Mouse (Mus musculus) midbrain, embryonic 12.5 days (tissue): ENCODE results near the gene Coro1b. TPM values are rescaled to one million over a fixed set of nuclear protein-coding genes. Genes with fewer than 3 reads are reported as not detected.
A peak's percentile ranks its signal among the peaks of the same experiment; 100 is the strongest.

Source experiments
- ATAC-seq: fragments of 200-750 bp; cut with Nextera tagmentation; 2 replicates; pipeline ENCODE4 v1.8.0; 2017; ENCODE audit warnings: low read depth, moderate TSS enrichment, moderate library complexity; ENCODE audit not compliant: low FRiP score
- H3K27ac ChIP-seq: fragments of 300-500 bp; sonication (generic); replicated peaks from 2 replicates; pipeline ENCODE4 v1.5.1; 2016; ENCODE audit warnings: mild to moderate bottlenecking
- H3K27me3 ChIP-seq: fragments of 300-500 bp; sonication (generic); 2 replicates; pipeline ENCODE4 v1.6.1; 2016; ENCODE audit warnings: mild to moderate bottlenecking
- H3K36me3 ChIP-seq: fragments of 300-500 bp; sonication (generic); 2 replicates; pipeline ENCODE4 v1.6.1; 2016
- H3K4me1 ChIP-seq: fragments of 300-500 bp; sonication (generic); 2 replicates; pipeline ENCODE4 v1.6.1; 2016
- H3K4me2 ChIP-seq: fragments of 300-500 bp; sonication (generic); replicated peaks from 2 replicates; pipeline ENCODE4 v1.6.1; 2016; ENCODE audit warnings: mild to moderate bottlenecking, moderate library complexity
- H3K4me3 ChIP-seq: fragments of 300-500 bp; sonication (generic); 2 replicates; pipeline ENCODE4 v1.5.1; 2016; ENCODE audit warnings: mild to moderate bottlenecking
- H3K9ac ChIP-seq: fragments of 300-500 bp; sonication (generic); replicated peaks from 2 replicates; pipeline ENCODE4 v1.6.1; 2016; ENCODE audit warnings: mild to moderate bottlenecking, moderate library complexity
- H3K9me3 ChIP-seq: fragments of 300-500 bp; sonication (generic); 2 replicates; pipeline ENCODE4 v1.6.1; 2016; ENCODE audit warnings: mild to moderate bottlenecking
- WGBS: fragments of 180-500 bp; shearing (Covaris S2); methylation state at CpG from one replicate; pipeline ENCODE4 v1.1.7; 2016; 5-methylcytosine and 5-hydroxymethylcytosine counted together
- polyA plus RNA-seq: library from polyadenylated mRNA; unstranded; fragments of >200 nt; fragmentation: Nextera tagmentation; extraction: Ambion mirVana; gene quantifications from 2 replicates; pipeline ENCODE4 v1.2.1, GENCODE M21; 2016

Coro1b gene
- polyA plus RNA-seq, 1 experiment from 2014 or later = 133 TPM

DNA sequence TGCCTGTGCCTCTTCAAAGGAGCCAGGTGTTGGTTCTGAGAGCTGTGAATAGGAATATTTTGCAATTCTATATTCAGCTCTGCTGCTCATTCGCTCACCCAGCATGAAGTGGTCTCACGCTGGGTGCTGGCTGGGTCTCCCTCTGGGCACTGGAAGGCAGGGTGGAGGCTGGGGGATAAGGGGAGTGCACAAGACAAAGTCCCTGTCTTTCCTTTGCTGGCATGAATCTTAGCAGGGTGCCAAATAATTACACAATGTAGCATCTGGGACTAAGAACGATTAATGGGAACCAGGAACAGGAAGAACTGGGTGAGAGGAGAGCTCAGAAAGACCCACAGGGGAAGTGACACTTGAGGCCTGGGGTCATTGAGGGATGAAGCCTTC lies 1.4 kb upstream of the Coro1b start:
- Histone ChIP-seq H3K9ac (no peak overlapping the region), H3K27me3 (no peaks in the 10 kb centered on the region; the same call in 1 of the 2 replicates), H3K9me3 (no peaks in the 10 kb centered on the region), H3K4me3 (no peak overlapping the region), H3K36me3 (peaks cover 12% of the 10 kb centered on the region), H3K4me2 (no peak overlapping the region), H3K27ac (no peak overlapping the region), H3K4me1 (peaks cover 22% of the 10 kb centered on the region)
- ATAC-seq = no peak
- 53% methylated on average over 3 of the region's 3 CpGs for WGBS

DNA sequence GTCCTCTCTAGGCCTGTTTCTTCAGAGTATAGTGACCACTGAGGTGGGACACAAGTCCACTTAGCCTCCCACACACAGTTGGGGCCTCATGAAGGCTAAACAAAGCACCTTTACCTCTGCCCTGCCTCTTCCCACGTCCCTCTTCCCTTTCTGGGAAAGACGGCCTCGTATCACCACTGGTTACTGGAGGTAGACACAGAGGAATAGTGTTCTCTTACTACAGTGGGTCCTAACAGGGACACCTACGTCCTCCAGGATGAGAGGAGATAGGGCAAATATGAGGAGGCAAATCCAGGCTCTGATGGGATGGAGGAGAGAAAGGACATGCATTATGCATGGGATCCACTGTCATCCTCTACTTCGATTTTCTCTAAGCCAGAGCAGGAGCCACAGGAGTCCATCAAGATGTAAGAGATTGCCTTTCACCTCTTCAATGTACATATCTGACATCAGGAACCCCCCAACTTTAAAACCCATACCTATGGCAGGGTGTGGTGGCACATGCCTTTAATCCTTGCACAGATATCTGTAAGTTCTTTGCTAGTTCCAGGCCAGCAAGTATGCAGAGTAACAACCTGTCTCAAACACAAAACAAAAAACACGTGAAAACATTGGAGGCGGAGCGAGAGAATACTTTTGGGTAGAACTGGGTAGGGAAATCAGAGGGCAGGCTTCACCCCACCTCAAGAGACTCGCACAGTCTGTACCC lies 483 bp upstream of the Coro1b start:
- Histone ChIP-seq H3K4me3 (peak overlapping the region; percentile 85), H3K4me2 (peak overlapping the region; percentile 86), H3K4me1 (peaks cover 22% of the 10 kb centered on the region), H3K36me3 (peaks cover 17% of the 10 kb centered on the region), H3K27me3 (no peaks in the 10 kb centered on the region; the same call in 1 of the 2 replicates), H3K9me3 (no peaks in the 10 kb centered on the region), H3K9ac (peak overlapping the region; percentile 86), H3K27ac (peak overlapping the region; percentile 47)
- peak; percentile 38 for ATAC-seq
- WGBS = 29% methylated on average over 9 of the region's 9 CpGs

GRCm38 (mm10) chr19:4148819-4149218 lies 400 bp downstream of the Coro1b start:
- Histone ChIP-seq H3K9ac (peak overlapping the region; percentile 86), H3K36me3 (peaks cover 25% of the 10 kb centered on the region), H3K9me3 (no peaks in the 10 kb centered on the region), H3K4me3 (peak overlapping the region; percentile 85), H3K27me3 (no peaks in the 10 kb centered on the region), H3K4me1 (peaks cover 22% of the 10 kb centered on the region), H3K27ac (peak overlapping the region; percentile 47; the same call in 1 of the 2 replicates), H3K4me2 (peak overlapping the region; percentile 86)
- no peak; the same call in 1 of the 2 replicates for ATAC-seq
- WGBS = 6% methylated on average over 7 of the region's 8 CpGs

GRCm38 (mm10) chr19:4149283-4149682 lies 864 bp downstream of the Coro1b start:
- Histone ChIP-seq H3K9ac (peak overlapping the region; percentile 86), H3K27me3 (no peaks in the 10 kb centered on the region), H3K27ac (no peak overlapping the region), H3K9me3 (no peaks in the 10 kb centered on the region), H3K4me3 (peak overlapping the region; percentile 85), H3K4me1 (peaks cover 22% of the 10 kb centered on the region), H3K4me2 (peak overlapping the region; percentile 86), H3K36me3 (peaks cover 27% of the 10 kb centered on the region)
- 91% methylated on average over 11 of the region's 11 CpGs for WGBS
- ATAC-seq = no peak

- Histone ChIP-seq H3K36me3 (peaks cover 27% of the 10 kb centered on the region), H3K27me3 (no peaks in the 10 kb centered on the region), H3K4me2 (peak overlapping the region; percentile 86), H3K27ac (no peak overlapping the region), H3K4me1 (peaks cover 22% of the 10 kb centered on the region), H3K9ac (peak overlapping the region; percentile 86), H3K9me3 (no peaks in the 10 kb centered on the region), H3K4me3 (no peak overlapping the region)
- 93% methylated on average over 17 of the region's 17 CpGs for WGBS
- no peak for ATAC-seq
Measured at GRCm38 (mm10) chr19:4149764-4150461, 1.5 kb downstream of the Coro1b start.

GRCm38 (mm10) chr19:4150567-4151487 lies 2.4 kb downstream of the Coro1b start:
- H3K27ac ChIP-seq = no peak overlapping the region
- no peak overlapping the region for H3K4me2 ChIP-seq
- no peaks in the 10 kb centered on the region for H3K27me3 ChIP-seq
- no peak overlapping the region for H3K4me3 ChIP-seq
- H3K9ac ChIP-seq = no peak overlapping the region; the same call in 1 of the 2 replicates
- no peak for ATAC-seq
- H3K4me1 ChIP-seq = peaks cover 22% of the 10 kb centered on the region
- H3K9me3 ChIP-seq = no peaks in the 10 kb centered on the region
- WGBS = 90% methylated on average over 22 of the region's 22 CpGs
- peaks cover 30% of the 10 kb centered on the region for H3K36me3 ChIP-seq

GRCm38 (mm10) chr19:4151488-4151860 lies 3.1 kb downstream of the Coro1b start:
- 74% methylated on average over 5 of the region's 5 CpGs for WGBS

DNA sequence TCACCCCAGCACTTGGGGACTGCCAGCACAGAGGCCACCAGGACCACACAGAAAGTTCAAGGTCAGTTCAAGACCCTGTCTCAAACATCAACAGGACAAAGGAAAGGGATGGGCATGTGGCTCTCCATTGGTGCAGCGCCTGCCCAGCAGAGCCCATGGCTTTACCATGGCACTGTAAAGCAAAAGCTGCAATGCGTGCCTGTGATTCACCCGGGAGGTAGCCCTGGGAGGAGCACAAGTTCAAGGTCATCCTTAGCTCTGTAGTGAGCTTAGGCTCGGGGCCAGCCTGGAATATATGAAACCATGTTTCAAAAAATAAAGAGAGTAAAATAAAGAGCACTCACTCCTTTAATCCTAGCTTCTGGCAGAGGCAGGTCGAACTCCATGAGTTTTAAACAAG lies 3.5 kb downstream of the Coro1b start:
- 93% methylated on average over 5 of the region's 5 CpGs for WGBS
- no peak for ATAC-seq
- no peak overlapping the region for H3K9ac ChIP-seq
- H3K4me1 ChIP-seq = peaks cover 22% of the 10 kb centered on the region
- H3K36me3 ChIP-seq = peaks cover 41% of the 10 kb centered on the region
- no peaks in the 10 kb centered on the region for H3K9me3 ChIP-seq
- no peak overlapping the region for H3K4me2 ChIP-seq
- no peak overlapping the region for H3K4me3 ChIP-seq
- H3K27ac ChIP-seq = no peak overlapping the region
- no peaks in the 10 kb centered on the region for H3K27me3 ChIP-seq

More at GRCm38 (mm10) chr19:4151488-4151860, 3.1 kb downstream of the Coro1b start:
- H3K4me1 ChIP-seq = peaks cover 22% of the 10 kb centered on the region
- H3K27ac ChIP-seq = no peak overlapping the region
- peaks cover 37% of the 10 kb centered on the region for H3K36me3 ChIP-seq
- no peak for ATAC-seq
- no peak overlapping the region for H3K4me3 ChIP-seq
- no peaks in the 10 kb centered on the region for H3K27me3 ChIP-seq
- H3K9ac ChIP-seq = no peak overlapping the region
- H3K4me2 ChIP-seq = no peak overlapping the region
- H3K9me3 ChIP-seq = no peaks in the 10 kb centered on the region

- Histone ChIP-seq H3K36me3 (peaks cover 48% of the 10 kb centered on the region), H3K4me1 (peaks cover 21% of the 10 kb centered on the region), H3K9me3 (no peaks in the 10 kb centered on the region), H3K27me3 (no peaks in the 10 kb centered on the region), H3K9ac (no peak overlapping the region), H3K4me2 (no peak overlapping the region), H3K27ac (no peak overlapping the region), H3K4me3 (no peak overlapping the region)
- WGBS = 87% methylated on average over 8 of the region's 8 CpGs
- ATAC-seq = no peak
Measured at GRCm38 (mm10) chr19:4152445-4153231, 4.2 kb downstream of the Coro1b start.

DNA sequence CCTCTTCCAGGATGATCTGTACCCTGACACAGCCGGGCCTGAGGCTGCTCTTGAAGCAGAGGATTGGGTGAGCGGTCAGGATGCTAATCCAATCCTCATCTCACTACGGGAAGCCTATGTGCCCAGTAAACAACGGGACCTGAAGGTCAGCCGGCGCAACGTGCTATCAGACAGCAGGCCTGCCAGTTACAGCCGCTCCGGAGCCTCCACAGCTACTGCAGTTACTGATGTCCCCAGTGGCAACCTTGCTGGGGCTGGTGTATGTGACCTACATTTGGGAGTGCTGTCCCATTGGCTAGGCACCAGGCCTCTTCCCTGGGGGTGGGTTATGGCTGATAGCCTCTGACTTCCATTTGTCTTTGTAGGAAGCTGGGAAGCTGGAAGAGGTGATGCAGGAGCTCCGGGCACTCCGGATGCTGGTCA lies 4.8 kb downstream of the Coro1b start, which contains the start of gene Ptprcap:
Gene Ptprcap (plus strand): TSS at position 373 of the 423 bp plus-strand sequence.
- H3K4me2 ChIP-seq = no peak within 1 kb of the TSS
- H3K27me3 ChIP-seq = no peaks in the 10 kb centered on the region
- H3K9me3 ChIP-seq = no peaks in the 10 kb centered on the region
- WGBS = 68% methylated on average over 11 of the region's 11 CpGs
- 0 out of 2 replicates have a peak within 1 kb of the TSS, but pooled peaks have one; percentile 22 for H3K27ac ChIP-seq
- no peak within 1 kb of the TSS for H3K4me3 ChIP-seq
- ATAC-seq = no peak
- H3K9ac ChIP-seq = no peak within 1 kb of the TSS
- H3K36me3 ChIP-seq = peaks cover 54% of the 10 kb centered on the region
- peaks cover 14% of the 10 kb centered on the region for H3K4me1 ChIP-seq
